Mouse (Mus musculus) embryonic fibroblast, embryonic 13.5 days (primary cell): ENCODE results near the gene Neu2.

Source experiments
- CTCF ChIP-seq: IDR thresholded peaks from 2 replicates; pipeline ENCODE4 v1.5.1; 2011; ENCODE audit warnings: mild to moderate bottlenecking, control low read depth, low read length, moderate library complexity, borderline replicate concordance; ENCODE audit not compliant: insufficient read depth
- POLR2A ChIP-seq: IDR thresholded peaks from 2 replicates; pipeline ENCODE4 v1.6.1; 2011; ENCODE audit warnings: low read depth, mild to moderate bottlenecking, control low read depth, low read length, moderate library complexity

- TF ChIP-seq CTCF (no peak), POLR2A (no peak)
Observed at GRCm38 (mm10) chr1:87492285-87492684, 17.4 kb upstream of the Neu2 start.
